Mouse (Mus musculus) kidney, adult 2 months (tissue): ENCODE measurements around the gene Srrm4. TPM values are rescaled to one million over a fixed set of nuclear protein-coding genes. Genes with fewer than 3 reads are reported as not detected.

Experiments used
- DNase-seq: peaks from one replicate; pipeline ENCODE4 v3.0.0; 2021
- H3K27ac ChIP-seq: fragments of 200-500 bp; 2 replicates; pipeline ENCODE4 v1.5.1; 2012; ENCODE audit warnings: low read depth, low read length, control low read depth, inconsistent platforms; ENCODE audit not compliant: insufficient read depth
- H3K27me3 ChIP-seq: fragments of 200-500 bp; replicated peaks from 2 replicates; pipeline ENCODE4 v1.6.1; 2012; ENCODE audit warnings: mild to moderate bottlenecking, moderate library complexity, low read length, inconsistent platforms; ENCODE audit not compliant: control insufficient read depth, insufficient read depth
- H3K36me3 ChIP-seq: fragments of 200-500 bp; 2 replicates; pipeline ENCODE4 v1.6.1; 2012; ENCODE audit warnings: mild to moderate bottlenecking, moderate library complexity, low read length, inconsistent platforms; ENCODE audit not compliant: control insufficient read depth, insufficient read depth
- H3K4me1 ChIP-seq: fragments of 200-500 bp; 2 replicates; pipeline ENCODE4 v1.6.1; 2011; ENCODE audit warnings: low read length; ENCODE audit not compliant: control insufficient read depth, insufficient read depth
- H3K4me3 ChIP-seq: fragments of 200-500 bp; 2 replicates; pipeline ENCODE4 v1.5.1; 2011; ENCODE audit warnings: mild to moderate bottlenecking, low read depth, low read length, control low read depth; ENCODE audit not compliant: insufficient read depth
- CTCF ChIP-seq: fragments of 200-500 bp; conservative IDR thresholded peaks from 2 replicates; pipeline ENCODE4 v1.5.1; 2011; ENCODE audit warnings: low read depth, mild to moderate bottlenecking, control low read depth, low read length, moderate library complexity, mixed read lengths; ENCODE audit not compliant: insufficient read depth, insufficient read length
- POLR2A ChIP-seq: fragments of 200-500 bp; IDR thresholded peaks from one replicate; pipeline ENCODE4 v1.6.1; 2011; ENCODE audit warnings: low read depth, low read length, control low read depth
- WGBS: fragments of 180-500 bp; shearing (Covaris S2); methylation state at CpG from one replicate; pipeline ENCODE4 v1.1.7; 2018; 5-methylcytosine and 5-hydroxymethylcytosine counted together
- polyA plus RNA-seq: library from polyadenylated mRNA; depleted of rRNA; stranded (reverse); fragments of >200 nt; gene quantifications from 2 replicates; pipeline ENCODE4 v1.2.3, GENCODE M21; 2012

Srrm4 gene
- polyA plus RNA-seq, 1 experiment = 0.25 TPM

DNA sequence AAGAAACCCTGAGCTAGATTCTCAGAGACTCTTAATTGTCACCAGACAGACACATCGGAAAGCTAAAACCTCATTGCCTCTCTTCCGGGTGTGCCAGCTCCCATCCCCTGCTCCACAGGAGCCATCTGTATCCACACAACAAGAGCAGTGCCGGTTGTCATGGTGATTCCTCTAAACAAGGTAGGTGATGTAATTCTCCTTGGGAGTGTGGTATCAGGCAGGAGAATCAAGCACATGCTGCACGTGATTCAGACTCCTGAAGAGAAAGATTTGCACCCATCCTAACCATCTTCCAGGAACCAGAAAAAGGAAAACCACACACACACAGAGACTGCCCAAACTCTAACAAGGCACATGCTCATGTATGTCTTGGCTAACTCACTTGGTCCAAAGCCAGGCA, 65.3 kb downstream of the Srrm4 start:
- Histone ChIP-seq H3K27me3 (no peaks in the 10 kb centered on the region), H3K4me1 (no peaks in the 10 kb centered on the region), H3K27ac (no peak overlapping the region), H3K36me3 (no peaks in the 10 kb centered on the region), H3K4me3 (no peak overlapping the region)
- 57% methylated on average over 4 of the region's 4 CpGs for WGBS
- DNase-seq = no peak
- TF ChIP-seq POLR2A (no peak), CTCF (no peak)

DNA sequence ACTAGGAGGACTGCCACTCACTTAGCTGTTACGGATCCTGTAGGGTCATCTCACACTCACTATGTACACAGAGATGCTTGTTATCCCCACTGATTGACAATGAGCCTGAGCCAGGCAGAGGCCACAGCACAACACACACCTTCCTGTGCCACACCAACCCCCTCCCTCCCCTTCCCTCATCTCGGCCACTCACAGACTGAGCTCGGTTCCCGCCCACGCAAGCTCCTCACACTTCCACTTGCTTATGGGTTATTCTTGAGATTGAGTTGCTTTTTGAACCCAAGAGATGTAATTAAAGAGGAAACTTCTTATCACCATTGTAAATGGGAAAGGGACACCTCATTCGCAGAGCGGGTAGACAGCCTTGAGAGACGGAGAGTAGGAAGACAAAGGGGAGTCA, 66.3 kb downstream of the Srrm4 start:
- H3K36me3 ChIP-seq = no peaks in the 10 kb centered on the region
- WGBS = 72% methylated on average over 8 of the region's 8 CpGs
- TF ChIP-seq POLR2A (no peak), CTCF (no peak)
- H3K27me3 ChIP-seq = no peaks in the 10 kb centered on the region
- no peak overlapping the region for H3K27ac ChIP-seq
- no peaks in the 10 kb centered on the region for H3K4me1 ChIP-seq
- no peak overlapping the region for H3K4me3 ChIP-seq
- DNase-seq = no peak

DNA sequence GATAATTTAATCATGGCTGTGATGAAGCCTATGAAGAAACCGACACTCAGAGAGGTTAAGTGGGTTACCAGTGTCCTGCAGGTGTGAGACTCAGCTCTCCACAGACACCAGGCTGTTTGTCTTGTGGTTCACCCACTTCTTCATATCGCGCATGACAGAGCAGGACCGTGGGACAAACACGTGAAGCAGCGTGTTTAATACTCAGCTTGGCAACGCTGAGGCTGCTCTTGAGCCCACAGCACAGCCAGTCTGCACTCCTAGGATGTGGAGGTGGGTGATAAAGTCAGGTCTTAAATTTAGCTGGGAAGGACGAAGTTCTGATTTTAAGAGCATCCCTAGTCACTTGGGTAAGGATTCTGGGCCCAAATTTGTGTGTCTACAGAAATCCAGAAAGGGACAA, 68.1 kb downstream of the Srrm4 start:
- no peak overlapping the region for H3K4me3 ChIP-seq
- TF ChIP-seq CTCF (no peak), POLR2A (no peak)
- H3K4me1 ChIP-seq = no peaks in the 10 kb centered on the region
- no peaks in the 10 kb centered on the region for H3K27me3 ChIP-seq
- no peaks in the 10 kb centered on the region for H3K36me3 ChIP-seq
- no peak for DNase-seq
- H3K27ac ChIP-seq = no peak overlapping the region
- WGBS = 78% methylated on average over 8 of the region's 8 CpGs

DNA sequence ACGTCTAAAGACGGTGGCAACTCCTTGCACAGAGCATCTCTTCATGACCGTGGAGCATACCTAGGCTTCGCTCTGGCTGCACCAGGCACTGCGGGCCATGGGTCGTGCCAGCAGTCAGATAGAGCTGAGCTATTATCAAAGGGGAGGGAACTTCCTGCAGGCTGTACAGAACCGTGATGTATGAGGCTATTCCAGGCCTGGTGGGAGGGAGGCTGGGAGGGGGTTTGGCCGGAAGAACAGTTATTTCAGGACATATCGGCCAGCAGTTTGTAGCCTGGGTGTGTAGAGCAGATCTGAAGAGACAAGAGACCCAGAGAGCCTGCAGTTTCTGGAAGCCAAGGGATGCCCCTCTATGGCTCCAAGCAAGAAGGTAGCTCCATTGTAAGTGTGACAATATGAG, 68.5 kb downstream of the Srrm4 start:
- no peaks in the 10 kb centered on the region for H3K4me1 ChIP-seq
- TF ChIP-seq POLR2A (no peak), CTCF (no peak)
- H3K27me3 ChIP-seq = no peaks in the 10 kb centered on the region
- no peak overlapping the region for H3K4me3 ChIP-seq
- WGBS = 44% methylated on average over 9 of the region's 9 CpGs
- no peaks in the 10 kb centered on the region for H3K36me3 ChIP-seq
- DNase-seq = peak; percentile 58
- H3K27ac ChIP-seq = no peak overlapping the region

DNA sequence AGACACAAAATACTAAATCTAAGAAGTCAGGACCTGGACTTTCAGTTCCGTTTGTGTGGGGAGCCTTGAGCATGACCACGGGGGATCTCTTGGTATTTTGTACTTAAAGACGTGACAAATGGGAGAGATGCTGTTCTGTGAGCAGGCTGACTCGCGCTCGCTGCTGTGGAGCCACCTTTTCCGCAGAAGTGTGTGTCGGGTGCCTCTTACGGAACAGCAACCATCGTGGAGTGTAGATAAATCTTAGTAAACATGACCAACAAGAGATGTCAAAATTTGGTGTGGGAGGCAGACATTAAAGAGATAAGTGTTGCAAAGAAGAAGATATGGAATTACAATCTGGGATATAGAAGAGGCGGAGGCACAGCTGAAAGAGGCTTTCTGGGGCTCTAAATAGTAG, 69.3 kb downstream of the Srrm4 start:
- no peak overlapping the region for H3K4me3 ChIP-seq

DNA sequence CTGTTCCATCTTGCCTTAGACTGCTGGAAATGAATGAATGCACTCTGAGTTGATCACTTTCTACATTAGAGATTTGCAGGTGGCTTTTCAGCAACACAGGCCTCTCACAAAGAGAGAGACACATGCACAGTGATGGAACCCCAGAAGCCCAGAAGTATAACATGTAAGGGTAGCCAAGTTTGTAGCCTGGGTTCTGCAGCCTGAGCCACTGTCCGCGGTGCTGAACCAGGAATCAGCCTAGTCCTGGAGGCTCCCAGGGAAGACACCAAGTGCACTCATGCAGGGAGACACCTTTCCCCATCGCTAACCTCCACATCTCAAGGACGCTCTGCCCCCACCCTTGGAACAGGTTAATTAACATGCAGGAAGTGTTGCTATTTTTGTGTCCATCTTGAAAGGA, 73.6 kb downstream of the Srrm4 start:
- no peak overlapping the region for H3K4me3 ChIP-seq
- H3K27me3 ChIP-seq = no peaks in the 10 kb centered on the region
- no peaks in the 10 kb centered on the region for H3K36me3 ChIP-seq
- no peak for DNase-seq
- H3K27ac ChIP-seq = no peak overlapping the region
- 9% methylated on average over 4 of the region's 4 CpGs for WGBS
- H3K4me1 ChIP-seq = no peaks in the 10 kb centered on the region
- TF ChIP-seq POLR2A = no peak
- no peak for TF ChIP-seq CTCF

More for the DNA sequence above, 69.3 kb downstream of the Srrm4 start:
- Histone ChIP-seq H3K27me3 (no peaks in the 10 kb centered on the region), H3K27ac (no peak overlapping the region), H3K4me1 (no peaks in the 10 kb centered on the region), H3K36me3 (no peaks in the 10 kb centered on the region)
- TF ChIP-seq POLR2A (no peak), CTCF (no peak)
- DNase-seq = no peak
- 67% methylated on average over 11 of the region's 11 CpGs for WGBS

DNA sequence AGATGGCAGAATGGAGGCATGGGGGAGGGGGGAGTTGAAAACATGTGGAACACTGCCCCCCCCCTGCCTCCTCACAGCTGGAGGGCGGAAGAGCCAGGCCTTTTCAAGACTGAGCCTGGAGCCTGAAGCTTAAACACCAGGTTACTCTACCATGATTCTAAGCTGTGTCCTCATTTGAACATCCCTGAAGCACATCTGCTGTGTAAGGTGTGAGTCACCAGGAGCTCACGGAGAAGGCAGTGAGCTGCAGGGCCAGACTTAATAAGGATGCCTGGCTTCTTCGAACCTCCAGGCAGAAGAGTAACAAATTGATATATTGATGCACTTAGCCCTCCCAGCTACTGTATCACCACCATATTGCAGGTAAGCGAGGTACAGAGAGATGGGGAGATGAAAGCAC, 79.5 kb downstream of the Srrm4 start:
- Histone ChIP-seq H3K27ac (no peak overlapping the region), H3K4me3 (no peak overlapping the region), H3K27me3 (no peaks in the 10 kb centered on the region), H3K4me1 (no peaks in the 10 kb centered on the region), H3K36me3 (no peaks in the 10 kb centered on the region)
- WGBS = 67% methylated on average over 4 of the region's 4 CpGs
- no peak for TF ChIP-seq CTCF
- TF ChIP-seq POLR2A = no peak
- DNase-seq = no peak

DNA sequence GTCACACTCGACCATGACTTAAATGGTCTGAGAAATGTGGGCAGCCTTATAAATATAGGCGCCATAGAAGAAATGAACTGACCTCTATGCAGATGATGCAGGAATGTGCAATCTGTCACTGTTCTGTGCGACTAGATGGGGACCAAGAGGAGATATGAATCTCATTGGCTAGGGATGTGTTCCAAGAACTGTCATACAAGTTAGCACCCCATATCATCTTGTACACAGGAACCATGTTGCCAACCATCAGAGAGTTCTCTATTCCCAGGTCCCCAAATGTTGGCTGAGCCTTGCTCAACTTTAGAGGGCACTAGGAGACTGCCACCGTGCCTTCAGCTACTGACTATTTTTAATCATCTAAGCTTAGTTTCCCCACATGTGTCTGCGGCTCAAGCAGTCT, 81.4 kb downstream of the Srrm4 start:
- no peak for DNase-seq
- Histone ChIP-seq H3K4me1 (no peaks in the 10 kb centered on the region), H3K36me3 (no peaks in the 10 kb centered on the region), H3K27me3 (no peaks in the 10 kb centered on the region), H3K27ac (no peak overlapping the region), H3K4me3 (no peak overlapping the region)
- TF ChIP-seq CTCF = no peak
- no peak for TF ChIP-seq POLR2A
- WGBS = 81% methylated on average over 5 of the region's 5 CpGs
